Mouse (Mus musculus): ENCODE measurements around the gene Rufy1. TPM values are rescaled to one million over a fixed set of nuclear protein-coding genes. Genes with fewer than 3 reads are reported as not detected.

Rufy1 gene
- total and polyA plus RNA-seq, 3 experiments = 17.8 to 18.4 TPM; not detected in 1

- TF ChIP-seq MYC (IDR thresholded peaks at IDR 0.05; ENCODE audit: low read depth, low read length) = no peak
- TF ChIP-seq MAFK (IDR thresholded peaks at IDR 0.05; ENCODE audit: borderline replicate concordance, low read depth, low read length) = no peak
- no peak for TF ChIP-seq MEF2A (IDR thresholded peaks at IDR 0.05; ENCODE audit: extremely low read depth, insufficient replicate concordance, low read depth, low read length, poor library complexity, severe bottlenecking)
Measured at GRCm38 (mm10) chr11:50377892-50378684, 52.8 kb downstream of the Rufy1 start (continued).

GRCm38 (mm10) chr11:50376911-50377891 is 53.7 kb downstream of the Rufy1 start, which contains the start of gene Hnrnph1:
TSS of gene Hnrnph1 (plus strand) at chr11:50376990.
- Histone ChIP-seq H3K4me1 (ENCODE audit: control insufficient read depth in 1 of 2, insufficient read depth in 2 of 2, low read length in 2 of 2) (peaks cover 0 to 15% of the 10 kb centered on the region in 2 experiments; a peak in 3 of 4 replicates), H3K27ac (ENCODE audit: control insufficient read depth, low read depth, low read length) (peak within 1 kb of the TSS; percentile 99), H3K9me3 (replicated peaks; ENCODE audit: insufficient read depth, low read length) (no peaks in the 10 kb centered on the region), H3K79me2 (ENCODE audit: control insufficient read depth, insufficient read depth, low read length, poor library complexity) (peaks cover 31% of the 10 kb centered on the region), H3K36me3 (ENCODE audit: control insufficient read depth in 1 of 2, insufficient read depth in 2 of 2, low read length in 2 of 2) (peaks cover 29 to 37% of the 10 kb centered on the region in 2 experiments), H3K9ac (ENCODE audit: control insufficient read depth, low read depth, low read length, poor library complexity, severe bottlenecking) (peak within 1 kb of the TSS; percentile 98), H3K4me3 (ENCODE audit: control insufficient read depth in 1 of 2, insufficient read depth in 1 of 2, low read depth in 2 of 2, low read length in 2 of 2) (peak within 1 kb of the TSS; percentile 69 to 93), H3K27me3 (ENCODE audit: control insufficient read depth in 1 of 2, insufficient read depth in 2 of 2, low read length in 2 of 2) (no peaks in the 10 kb centered on the region)
- peak; percentile 100 for DNase-seq (ENCODE audit: low read depth, low spot score)
- TF ChIP-seq MYC (IDR thresholded peaks at IDR 0.05; ENCODE audit: low read depth, low read length) (peak; percentile 96), ZKSCAN1 (IDR thresholded peaks at IDR 0.05; ENCODE audit: low read depth, low read length) (peak; percentile 51; the same call in 1 of the 2 replicates), KAT2A (conservative IDR thresholded peaks at IDR 0.05; ENCODE audit: low read depth, low read length) (peak; percentile 61), POLR2AphosphoS2 (IDR thresholded peaks at IDR 0.05; ENCODE audit: low read length) (peak; percentile 100), MYB (IDR thresholded peaks at IDR 0.05; ENCODE audit: low read depth, low read length) (peak; percentile 97), GATA1 (IDR thresholded peaks at IDR 0.05; ENCODE audit: low read depth, low read length) (peak; percentile 87), E2F4 (IDR thresholded peaks at IDR 0.05; ENCODE audit: borderline replicate concordance, low read depth, low read length) (peak; percentile 84), POLR2AphosphoS5 (IDR thresholded peaks at IDR 0.05; ENCODE audit: borderline replicate concordance, low read depth, low read length) (peak; percentile 97), MAX (IDR thresholded peaks at IDR 0.05; ENCODE audit: low read length) (peak; percentile 84), ZNF384 (IDR thresholded peaks at IDR 0.05; ENCODE audit: low read depth, low read length) (peak; percentile 99), RAD21 (IDR thresholded peaks at IDR 0.05; ENCODE audit: low read depth, low read length) (no peak), NRF1 (IDR thresholded peaks at IDR 0.05; ENCODE audit: insufficient read depth, low read depth, low read length, poor library complexity, severe bottlenecking) (peak; percentile 91; the same call in 1 of the 2 replicates), USF1 (IDR thresholded peaks at IDR 0.05; ENCODE audit: low read depth, low read length) (no peak), MAFK (IDR thresholded peaks at IDR 0.05; ENCODE audit: borderline replicate concordance, low read depth, low read length) (no peak), CHD2 (IDR thresholded peaks at IDR 0.05; ENCODE audit: low read length) (peak; percentile 80), SMC3 (IDR thresholded peaks at IDR 0.05; ENCODE audit: low read depth, low read length) (no peak), ZMIZ1 (IDR thresholded peaks at IDR 0.05; ENCODE audit: low read depth, low read length) (peak; percentile 100), TBP (IDR thresholded peaks at IDR 0.05; ENCODE audit: low read depth, low read length) (peak; percentile 99), NELFE (IDR thresholded peaks at IDR 0.05; ENCODE audit: low read depth, low read length) (peak; percentile 100), EP300 (IDR thresholded peaks at IDR 0.05; ENCODE audit: low read depth in 1 of 2, low read length in 2 of 2) (peak in 1 of 2 experiments; percentile 87; a peak in 2 of 4 replicates), CHD1 (IDR thresholded peaks at IDR 0.05; ENCODE audit: low read depth, low read length) (no peak), TAL1 (IDR thresholded peaks at IDR 0.05; ENCODE audit: low read length) (peak; percentile 35; the same call in 1 of the 2 replicates), ZC3H11A (IDR thresholded peaks at IDR 0.05; ENCODE audit: low read depth, low read length) (no peak), ETS1 (IDR thresholded peaks at IDR 0.05; ENCODE audit: low read depth, low read length) (peak; percentile 60), USF2 (IDR thresholded peaks at IDR 0.05; ENCODE audit: borderline replicate concordance in 1 of 2, insufficient read depth in 1 of 2, low read depth in 1 of 2, low read length in 2 of 2) (no peak), SIN3A (IDR thresholded peaks at IDR 0.05; ENCODE audit: low read length) (peak; percentile 88), POLR2A (IDR thresholded peaks at IDR 0.05; ENCODE audit: control insufficient read depth in 1 of 2, insufficient read depth in 1 of 2, low read depth in 1 of 2, low read length in 2 of 2, poor library complexity in 1 of 2) (peak; percentile 99 to 100), TCF12 (IDR thresholded peaks at IDR 0.05; ENCODE audit: low read depth, low read length) (peak; percentile 75), ELF1 (IDR thresholded peaks at IDR 0.05; ENCODE audit: low read depth, low read length) (no peak), MEF2A (IDR thresholded peaks at IDR 0.05; ENCODE audit: extremely low read depth, insufficient replicate concordance, low read depth, low read length, poor library complexity, severe bottlenecking) (peak; percentile 65; the same call in 1 of the 2 replicates)
